Mouse (Mus musculus) ES-CJ7 (cell line): Measurements from ENCODE around the gene Ccdc88b.
A peak's percentile ranks its signal among the peaks of the same experiment; 100 is the strongest.
"Not testable (repeated sequence)": the region's sequence is repeated elsewhere in the genome, so short reads cannot be mapped to it uniquely, and the experiment has no call there.

Experiments used
- DNase-seq: peaks from one replicate; pipeline ENCODE4 v3.0.0; 2011; ENCODE audit warnings: low read depth, low spot score

Ccdc88b gene

DNA sequence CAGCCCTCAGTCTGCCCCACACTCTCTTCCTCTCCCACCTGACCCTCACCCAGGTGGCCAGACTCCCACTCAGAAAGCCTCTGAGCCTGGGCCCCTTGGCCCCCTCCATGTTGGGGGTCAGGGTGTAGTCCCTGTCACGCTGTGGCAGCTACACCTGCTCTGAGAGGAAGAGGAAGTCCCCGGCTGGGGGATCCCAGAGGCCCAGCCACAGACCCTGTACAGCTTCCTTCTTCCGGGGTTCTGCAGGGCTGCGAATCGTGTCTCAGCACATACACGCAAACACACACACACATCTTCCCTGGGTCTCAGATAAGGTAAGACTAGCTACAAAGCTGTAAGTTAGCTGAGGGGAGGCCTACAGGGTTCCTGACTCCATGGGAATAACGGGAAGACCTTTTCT lies at the start of gene Ccdc88b:
Gene Ccdc88b (minus strand): TSS at position 181 of the 400 bp plus-strand sequence.
- DNase-seq: no peak

DNA sequence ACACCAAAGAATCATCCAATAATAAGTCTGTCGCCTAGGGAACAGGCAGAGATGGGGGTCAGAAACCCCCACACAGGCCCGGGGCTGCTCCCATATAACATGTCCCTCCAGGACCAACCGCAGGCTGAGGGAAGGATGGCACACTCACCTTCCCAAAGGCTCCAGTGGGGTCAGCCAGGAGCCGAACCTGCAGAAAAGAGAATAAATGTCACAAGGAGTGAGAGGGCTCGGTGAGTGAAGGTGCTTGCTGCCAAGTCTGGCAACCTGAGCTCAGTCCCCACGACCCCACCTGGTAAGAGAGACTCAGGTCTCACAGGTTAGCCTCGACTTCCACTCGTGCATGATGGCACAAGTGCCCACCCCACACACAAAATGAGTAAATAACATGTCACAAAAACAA lies 49.1 kb upstream of the Ccdc88b start:
- no peak for DNase-seq

DNA sequence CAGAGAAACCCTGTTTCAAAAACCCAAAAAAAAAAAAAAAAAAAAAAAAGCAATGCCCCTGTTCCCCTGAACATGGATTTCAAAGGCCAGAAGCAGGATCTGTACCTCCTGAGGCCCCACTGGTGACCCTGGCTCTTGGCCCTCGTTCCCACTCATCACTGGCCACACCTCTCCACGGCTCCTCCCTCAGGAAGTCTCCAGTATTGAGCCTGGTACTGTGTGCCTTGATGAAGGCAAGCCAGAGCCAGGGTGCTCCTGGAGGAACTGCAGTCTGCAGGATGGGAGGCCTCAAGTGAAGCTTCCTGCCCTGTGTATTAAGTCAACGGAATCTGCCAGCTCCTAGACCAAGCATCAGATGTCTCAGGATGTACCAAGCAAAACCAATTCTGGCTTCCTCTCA lies 48.2 kb upstream of the Ccdc88b start:
- no peak for DNase-seq

DNA sequence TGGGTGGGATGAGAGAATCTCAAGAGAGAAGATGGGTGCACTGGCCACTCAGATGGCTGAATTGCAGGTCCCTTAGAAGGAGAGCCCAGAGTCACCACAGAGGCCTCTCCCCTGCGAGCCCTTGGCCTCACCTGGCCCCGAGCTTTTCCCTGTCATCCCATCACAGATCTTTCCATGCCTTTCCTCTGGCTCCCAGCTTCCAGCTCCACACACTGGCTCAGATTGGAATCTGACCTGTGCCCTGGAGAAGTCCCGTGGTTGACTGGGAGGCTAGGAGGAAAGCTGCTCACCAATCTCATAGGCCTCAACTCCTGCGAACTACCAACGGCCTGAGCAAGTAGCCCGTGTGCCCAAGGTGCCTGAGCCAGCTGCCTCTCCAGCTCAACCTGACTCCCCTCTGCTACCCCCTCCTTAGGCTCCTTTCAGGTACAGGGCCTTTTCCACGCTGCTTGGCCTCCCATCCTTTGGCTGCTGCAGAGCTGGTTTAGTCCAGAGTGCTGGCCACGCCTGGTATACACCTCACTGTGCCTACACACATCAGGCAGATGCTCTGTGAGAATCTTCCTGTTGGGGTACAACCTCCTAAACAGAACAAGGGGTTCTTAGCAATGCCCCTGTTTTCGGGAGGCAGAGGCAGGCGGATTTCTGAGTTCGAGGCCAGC lies 47.6 kb upstream of the Ccdc88b start:
- no peak for DNase-seq

DNA sequence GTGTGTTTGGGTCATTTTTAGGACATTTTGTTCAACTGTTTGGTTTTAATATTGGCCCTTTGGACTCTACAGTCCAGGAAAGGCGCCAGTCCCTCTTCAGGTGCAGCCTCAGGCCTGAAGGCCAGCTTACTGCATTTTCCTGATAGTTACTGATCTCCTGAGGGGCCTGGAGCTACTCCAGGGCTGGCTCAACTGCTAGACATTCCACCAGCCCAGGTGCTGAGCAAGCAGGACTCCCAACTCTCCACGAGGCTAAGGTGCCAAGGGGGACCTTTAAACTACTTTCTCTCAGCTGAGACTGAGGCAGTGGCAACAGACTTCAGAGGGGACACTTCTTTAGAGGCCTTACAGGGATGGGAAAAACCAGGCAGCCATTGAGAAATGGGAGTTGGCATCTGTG lies 46.8 kb upstream of the Ccdc88b start:
- no peak for DNase-seq

DNA sequence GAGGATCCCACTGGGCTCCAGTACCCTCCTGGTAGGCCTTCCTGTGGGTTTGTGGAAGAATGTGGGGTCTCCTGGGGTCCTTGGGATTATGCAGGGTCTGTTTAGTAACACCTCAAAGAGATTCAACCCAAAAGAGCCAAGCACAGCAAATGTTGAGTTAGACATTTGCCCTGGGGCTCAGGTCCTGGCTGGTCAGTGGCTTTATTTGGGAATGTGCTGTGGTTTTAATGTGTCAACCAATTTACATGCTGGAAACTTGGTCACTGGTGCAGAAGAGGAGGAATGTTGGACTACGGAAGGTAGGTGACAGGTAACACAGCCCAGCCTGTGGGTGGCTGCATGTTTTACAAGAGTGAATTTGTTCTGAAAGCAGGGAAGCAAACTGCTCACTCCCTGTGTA lies 45.0 kb upstream of the Ccdc88b start:
- no peak for DNase-seq

DNA sequence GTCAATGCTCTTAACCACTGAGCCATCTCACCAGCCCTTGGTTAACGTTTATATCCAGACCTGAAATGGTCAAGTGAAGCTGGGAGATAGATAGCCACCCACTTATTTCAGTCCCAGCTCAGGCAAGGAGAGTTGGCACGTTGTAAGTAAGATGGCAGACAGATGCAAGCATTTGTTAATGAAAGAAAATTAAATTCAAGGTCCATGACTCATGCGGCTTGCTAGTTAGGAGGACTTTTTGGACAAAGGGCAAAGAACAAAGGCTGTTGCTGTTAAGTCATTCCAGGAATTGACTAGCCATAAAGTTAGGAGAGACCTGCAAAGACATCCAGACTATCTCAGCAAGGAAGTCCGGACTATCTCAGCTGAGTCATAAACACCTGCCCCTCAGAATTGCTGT lies 41.6 kb upstream of the Ccdc88b start:
- no peak for DNase-seq

DNA sequence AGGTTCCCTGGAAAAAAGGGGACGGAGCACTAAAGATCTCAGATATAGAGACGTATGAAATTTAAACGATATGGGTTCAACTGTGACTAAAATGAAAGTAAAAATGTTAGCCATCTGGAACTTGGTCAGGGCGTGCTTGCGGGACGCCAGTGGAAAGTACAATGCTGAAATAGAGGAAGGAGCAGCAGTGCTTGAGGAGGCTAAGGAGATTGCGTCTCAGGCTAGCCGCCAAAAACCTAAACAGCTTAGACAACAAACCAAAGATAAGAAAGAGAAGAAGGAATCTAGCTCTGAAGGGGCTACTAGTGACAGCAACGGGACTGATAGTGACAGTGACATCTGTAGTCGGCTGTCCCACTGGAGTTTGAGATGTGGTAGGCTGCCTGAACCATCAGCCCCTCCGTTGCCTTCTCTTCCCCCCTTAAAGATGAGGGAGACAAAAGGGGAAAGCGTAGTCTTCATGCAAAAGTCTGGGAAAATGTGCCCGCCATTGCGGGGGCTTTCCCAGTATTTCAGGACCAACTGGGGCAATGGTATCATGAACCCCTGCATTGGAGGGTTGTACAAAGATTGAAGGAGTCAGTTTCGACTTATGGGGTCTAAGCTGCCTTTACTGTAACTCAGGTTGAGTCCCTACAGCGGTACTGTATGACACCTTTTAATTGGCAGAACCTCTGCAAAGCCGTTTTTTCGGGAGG lies 37.7 kb upstream of the Ccdc88b start:
- not testable (repeated sequence) for DNase-seq

DNA sequence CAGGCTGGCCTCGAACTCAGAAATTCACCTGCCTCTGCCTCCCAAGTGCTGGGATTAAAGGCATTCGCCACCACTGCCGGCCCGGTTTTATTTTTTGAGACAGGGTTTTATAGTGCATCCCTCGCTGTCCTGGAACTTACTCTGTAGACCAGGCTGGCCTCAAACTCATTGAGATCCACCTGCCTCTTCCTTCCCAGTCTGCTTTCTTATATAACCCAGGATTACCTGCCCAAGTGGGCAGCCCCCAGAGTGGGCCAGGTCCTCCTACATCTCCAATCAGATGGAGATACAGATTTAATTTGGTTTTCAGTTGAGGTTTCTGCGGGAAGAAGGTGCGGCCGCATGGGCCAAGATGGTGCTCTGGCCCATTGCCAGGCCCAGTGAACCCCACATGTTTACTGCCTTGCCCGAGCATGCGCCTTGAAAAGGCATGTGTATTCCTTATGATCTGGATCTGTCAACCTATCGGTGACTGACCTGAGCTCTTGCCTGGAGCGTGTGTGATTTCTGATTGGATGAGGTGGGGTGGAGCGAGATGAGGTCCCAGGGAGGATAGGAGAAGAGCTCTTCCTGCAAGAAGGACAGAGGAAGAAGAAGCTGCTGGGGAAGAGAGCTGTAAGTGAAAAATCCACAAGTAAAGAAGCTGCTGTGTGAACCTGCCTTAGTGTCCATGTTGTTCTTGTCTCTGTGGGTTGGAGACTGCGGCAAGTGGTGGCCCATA lies 35.9 kb upstream of the Ccdc88b start:
- no peak for DNase-seq

DNA sequence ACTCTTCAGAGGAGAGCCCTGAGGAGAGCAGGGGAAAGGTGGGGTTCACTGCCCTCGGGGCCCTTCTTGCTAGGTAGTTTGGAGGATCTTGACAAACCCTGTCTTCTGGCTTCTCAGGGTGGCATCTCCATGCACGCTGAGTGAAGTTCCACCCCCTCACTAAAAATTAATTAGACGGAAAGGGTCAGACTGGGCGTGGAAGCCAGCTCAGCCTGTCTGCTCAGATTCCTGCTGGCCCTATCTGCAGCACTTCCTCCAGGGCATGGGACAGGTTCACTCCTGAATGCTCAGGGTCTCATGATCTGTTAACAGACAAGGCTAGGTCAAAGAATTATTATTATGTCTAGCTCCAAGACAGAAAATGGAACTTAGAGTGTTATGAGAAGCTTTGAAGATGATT lies 34.5 kb upstream of the Ccdc88b start:
- DNase-seq: no peak

DNA sequence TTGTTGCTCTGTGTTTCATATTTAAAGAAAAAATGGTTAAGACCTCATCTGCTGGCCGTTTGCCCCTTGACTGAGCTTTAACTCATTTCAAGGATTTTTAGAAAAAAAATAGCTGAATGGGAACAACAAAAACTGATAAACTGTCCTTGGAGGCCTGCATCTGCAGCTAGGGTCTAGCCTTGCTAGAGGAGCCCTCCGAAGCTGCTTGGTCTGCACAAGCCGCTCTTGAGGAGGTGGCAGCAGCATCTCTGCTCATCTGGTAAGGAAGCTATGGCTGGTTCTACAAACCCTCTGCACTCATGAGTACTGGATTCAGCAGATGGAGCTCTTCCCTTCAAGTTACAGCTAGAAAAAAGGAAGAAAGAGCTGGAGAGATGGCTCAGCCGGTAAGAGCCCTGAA lies 20.0 kb upstream of the Ccdc88b start:
- no peak for DNase-seq

DNA sequence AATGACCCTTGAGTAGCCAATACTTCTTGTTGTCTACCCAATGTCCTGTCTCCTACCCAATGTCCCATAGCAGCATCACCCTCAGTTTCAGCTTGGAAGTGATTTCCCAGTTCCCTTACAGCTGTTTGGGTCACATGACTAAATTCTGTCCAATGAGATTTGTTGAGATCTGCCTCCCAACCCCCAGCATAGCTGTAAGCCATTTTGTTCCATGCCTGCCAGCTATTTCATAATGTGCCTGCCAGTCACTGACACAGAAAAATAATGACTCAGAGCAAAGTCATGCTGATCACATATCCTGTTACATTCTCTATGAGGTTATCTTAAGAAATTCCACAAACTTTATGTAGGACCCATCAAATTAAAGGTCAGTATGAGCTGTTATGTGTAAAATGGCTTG lies 18.8 kb upstream of the Ccdc88b start:
- DNase-seq: no peak

DNA sequence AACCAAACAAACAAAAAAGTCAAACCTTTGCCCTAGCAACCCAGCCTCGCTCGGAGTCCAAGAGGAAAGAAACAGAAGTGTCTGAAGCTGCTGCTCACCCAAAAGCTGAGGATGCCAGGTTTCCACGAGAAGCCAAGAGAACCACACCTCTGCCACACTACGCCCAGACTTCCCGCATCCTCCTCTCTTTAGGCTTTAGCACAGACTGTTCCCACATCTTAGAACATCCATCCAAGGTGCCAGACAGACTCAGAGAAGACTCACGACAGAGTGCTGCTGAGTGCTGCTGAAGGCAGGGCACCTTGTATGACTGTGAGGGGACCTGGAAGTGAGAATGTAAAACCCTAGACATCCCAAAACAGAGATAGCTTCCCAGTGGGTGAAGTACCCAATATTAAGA lies 17.8 kb upstream of the Ccdc88b start:
- no peak for DNase-seq

DNA sequence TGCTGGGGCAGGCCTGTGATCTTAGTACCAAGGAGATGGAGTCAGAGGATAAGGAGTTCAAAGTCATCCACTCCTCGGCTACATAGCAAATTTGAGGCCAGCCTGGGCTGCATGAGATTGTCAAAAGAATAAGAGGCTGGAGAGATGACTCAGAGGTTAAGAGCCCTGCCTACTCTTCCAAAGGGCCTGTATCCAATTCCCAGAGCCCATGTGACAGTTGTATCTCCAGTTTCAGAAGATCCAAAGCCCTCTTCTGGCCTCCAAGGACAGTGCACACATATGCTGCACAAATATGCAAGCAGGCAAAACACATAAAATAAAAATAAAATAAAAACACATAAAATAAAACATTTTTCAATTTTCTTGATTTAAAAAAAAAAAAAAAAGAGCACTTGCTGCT lies 16.2 kb upstream of the Ccdc88b start:
- no peak for DNase-seq

DNA sequence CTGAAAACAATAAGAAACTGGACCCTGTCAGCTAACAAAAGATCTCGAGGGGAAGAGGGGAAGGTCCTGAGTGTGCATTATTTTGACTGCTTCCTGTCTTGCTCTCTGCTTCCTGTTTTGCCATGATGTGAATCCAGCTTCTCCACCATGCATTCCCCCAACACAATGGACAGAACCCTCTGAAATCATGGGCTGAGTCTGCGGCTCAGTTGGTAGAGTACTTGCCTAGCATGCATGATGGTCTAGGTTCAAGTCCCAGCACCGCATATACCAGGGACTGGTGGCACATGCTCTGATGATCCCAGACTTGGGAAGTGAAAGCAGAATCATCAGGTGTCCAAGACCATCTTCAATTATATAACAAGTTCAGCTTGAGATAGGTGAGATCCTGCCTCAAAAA lies 14.7 kb upstream of the Ccdc88b start:
- DNase-seq: no peak

DNA sequence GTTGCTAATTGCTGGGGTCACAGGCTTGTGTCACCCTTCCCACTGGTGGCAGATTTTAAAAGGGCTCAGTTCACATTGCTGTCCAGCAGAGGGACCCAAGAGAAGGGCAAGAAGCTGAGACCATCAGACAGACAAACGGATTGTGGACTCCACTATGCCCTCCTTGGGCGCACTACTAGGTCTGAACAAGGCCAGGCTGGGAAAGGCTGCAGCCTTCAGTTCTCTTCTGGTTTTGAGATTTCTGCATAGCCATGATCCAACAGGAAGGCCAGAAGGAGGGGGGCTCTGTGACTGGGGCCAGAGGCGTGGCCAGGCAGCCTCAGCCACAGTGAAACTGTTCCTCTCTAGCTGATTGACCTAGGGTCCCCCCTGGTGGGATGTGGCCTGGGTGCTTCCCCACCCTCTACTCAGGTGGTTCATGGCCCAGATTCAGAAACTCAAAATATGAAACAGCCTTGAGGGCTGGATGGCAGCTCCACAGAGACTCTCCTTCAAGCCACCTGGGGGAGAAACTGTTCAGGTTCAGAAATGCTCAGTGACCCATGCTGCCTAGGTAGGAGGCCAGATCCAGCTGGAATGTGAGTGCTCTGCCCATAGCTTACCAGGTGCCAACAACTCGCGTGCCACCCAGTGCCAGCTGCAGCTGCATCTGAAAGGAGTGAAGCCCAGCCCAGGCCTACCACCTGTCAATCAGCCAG lies 13.7 kb upstream of the Ccdc88b start:
- DNase-seq: peak; percentile 70

DNA sequence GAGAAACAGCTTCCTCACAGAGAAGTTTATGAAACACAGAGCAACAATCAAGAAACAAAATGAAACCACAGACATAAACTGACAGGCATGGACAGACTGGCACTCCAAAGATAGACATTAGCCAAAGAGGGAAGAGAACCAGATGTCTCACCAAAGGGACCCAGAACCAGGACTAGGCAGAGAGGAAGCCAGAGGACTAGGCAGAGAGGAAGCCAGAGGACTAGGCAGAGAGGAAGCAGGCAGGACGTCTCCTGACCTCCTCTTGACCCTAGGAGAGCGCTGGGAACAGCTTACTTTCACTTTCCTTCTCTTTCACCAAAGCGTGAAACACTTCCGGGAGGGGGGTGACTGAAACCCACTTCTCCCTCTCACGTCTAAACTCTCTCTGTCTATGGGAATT lies 11.3 kb upstream of the Ccdc88b start:
- peak; percentile 68 for DNase-seq

DNA sequence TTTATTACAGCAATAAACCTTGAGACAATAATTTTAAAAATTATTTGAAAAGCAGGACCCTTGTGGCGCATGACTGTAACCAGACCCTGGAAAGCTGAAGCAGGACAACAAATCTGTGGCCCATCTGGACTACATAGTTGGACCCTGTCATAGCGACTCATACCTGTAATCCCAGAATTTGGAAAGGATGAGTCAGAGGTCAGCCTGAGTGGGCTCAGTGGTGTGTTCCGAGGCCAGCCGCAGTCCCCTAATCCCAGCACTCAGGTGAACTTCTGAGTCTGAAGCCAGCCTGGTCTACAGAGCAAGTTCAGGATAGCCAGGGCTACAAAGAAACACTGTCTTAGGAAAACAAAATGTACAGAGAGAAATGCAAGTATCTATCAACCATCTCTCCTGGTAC lies 3.4 kb upstream of the Ccdc88b start:
- DNase-seq: no peak

DNA sequence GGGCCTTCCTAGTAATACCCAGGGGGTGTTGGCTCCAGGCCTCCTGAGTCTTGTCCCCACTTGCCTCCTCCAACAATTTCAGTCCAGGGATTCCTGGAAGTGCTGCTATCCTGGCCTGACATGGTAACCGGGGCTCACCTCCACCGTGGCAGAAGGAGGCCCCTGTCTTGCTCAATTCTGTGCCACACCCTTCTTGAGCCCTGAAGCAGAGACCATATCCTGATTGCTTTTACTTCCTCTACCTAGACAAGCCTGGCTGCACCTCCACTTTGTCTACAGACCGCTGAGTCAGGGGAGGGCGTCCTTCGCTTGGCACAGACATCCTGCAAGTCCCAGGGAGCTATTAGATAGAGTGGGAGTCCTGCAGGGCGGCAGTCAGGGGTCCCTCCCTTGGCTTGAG lies 2.7 kb upstream of the Ccdc88b start:
- no peak for DNase-seq

DNA sequence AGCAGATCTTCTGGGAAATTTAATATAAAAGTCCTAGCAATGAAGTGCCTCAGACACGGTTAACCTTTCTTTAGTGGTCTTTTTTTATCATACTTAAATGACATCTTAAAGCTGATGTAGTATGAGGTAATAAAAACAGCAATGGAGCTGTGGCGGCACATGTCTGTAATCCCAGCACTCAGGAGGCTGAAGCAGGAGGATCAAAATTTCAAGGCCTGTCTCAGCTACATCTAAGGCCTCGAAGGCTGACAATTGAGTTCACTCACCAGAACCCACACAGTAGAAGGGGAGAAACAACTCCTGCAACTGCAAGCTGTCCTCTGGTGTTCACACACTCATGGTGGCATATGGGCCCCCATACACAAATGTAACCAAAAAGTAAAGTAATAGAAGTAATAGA lies 2.0 kb upstream of the Ccdc88b start:
- no peak for DNase-seq

DNA sequence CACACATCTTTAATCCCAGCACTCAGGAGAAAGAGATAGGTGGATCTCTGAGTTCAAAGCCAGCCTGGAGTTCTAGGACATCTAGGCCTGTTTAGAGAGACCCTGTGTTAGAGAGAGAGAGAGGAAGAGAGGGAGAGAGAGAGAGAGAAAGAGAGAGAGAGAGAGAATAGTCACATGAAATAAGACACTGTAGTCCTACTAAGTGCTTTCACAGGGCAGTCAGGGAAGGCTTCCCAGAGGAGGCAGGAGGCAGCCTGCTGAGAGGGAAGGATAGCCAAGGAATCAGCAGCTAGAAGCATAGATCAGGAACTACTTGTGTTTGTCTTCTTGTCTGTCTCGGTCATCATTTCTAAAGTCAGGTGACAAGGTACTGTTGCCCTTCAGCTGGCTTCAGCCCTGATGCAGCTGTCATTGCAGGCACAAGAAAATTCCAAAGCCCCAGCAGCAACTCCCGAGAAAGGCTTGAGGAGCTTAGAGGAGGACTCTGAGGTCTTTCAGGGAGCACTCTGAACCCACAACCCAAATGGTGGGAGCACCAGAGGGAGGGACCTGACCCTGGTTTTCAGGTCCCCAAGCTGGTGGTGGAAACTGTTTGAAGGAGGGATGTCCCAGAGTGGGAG lies 1.1 kb upstream of the Ccdc88b start:
- no peak for DNase-seq
